Mouse (Mus musculus): ENCODE data around the gene Scrn1.

DNA sequence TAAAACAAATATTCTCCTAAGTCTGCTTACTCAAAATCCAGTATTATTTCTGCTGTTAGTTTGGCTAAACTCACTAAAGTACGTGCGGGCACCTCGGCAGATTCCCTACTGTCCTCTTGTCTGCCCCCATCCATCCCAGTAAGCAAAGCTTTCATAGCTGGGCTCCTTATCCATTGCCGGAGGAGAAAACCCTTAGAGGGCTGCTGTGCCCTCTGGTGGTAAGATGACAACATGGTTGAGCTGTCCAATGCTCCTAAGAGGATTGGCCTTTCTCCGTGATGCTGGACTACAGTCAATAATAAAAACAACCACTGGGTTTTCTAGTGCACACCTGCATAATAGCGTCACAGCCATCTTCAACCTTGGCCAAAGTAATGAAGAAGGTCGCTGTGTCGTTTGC lies 59.3 kb downstream of the Scrn1 start:
- TF ChIP-seq CTCF (IDR thresholded peaks at IDR 0.05; ENCODE audit: insufficient read depth, low read length), result peak; percentile 63
- TF ChIP-seq POLR2A (IDR thresholded peaks at IDR 0.05; ENCODE audit: borderline replicate concordance, extremely low read depth, low read depth, low read length), result no peak

Data from lung, adult 2 months (tissue).